Mouse (Mus musculus): ENCODE results near the gene Vax1. TPM values are rescaled to one million over a fixed set of nuclear protein-coding genes. Genes with fewer than 3 reads are reported as not detected.
A peak's percentile ranks its signal among the peaks of the same experiment; 100 is the strongest.

Vax1 gene
- polyA plus RNA-seq, 1 experiment from 2014 or later = 0.90 TPM

DNA sequence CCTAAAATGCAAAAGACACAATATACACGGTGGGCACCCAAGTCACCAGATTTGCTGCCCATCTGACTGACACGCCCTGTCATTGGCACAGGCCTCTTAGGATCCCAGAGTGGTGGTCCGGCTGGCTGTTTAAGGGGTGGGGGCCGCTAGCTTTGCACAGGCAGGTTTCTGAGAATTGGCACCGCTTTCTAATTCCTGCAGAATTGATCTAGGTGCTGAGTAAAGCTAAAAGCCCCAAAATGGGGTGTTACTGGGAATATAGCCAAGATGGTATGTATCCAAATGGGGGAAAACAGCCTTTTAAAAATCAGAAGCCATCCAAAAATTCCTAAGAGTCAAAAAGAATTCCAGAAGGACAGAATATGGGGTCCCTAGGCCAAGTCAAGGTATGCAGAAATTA lies 2.0 kb downstream of the Vax1 start:
- peak overlapping the region; percentile 77 for H3K4me2 ChIP-seq
- peaks cover 60% of the 10 kb centered on the region for H3K4me1 ChIP-seq
- WGBS = 17% methylated on average over 5 of the region's 5 CpGs
- peak overlapping the region; percentile 57 for H3K4me3 ChIP-seq
- H3K27me3 ChIP-seq = peaks cover 86% of the 10 kb centered on the region
- H3K36me3 ChIP-seq (ENCODE audit: poor library complexity, severe bottlenecking) = no peaks in the 10 kb centered on the region
- peak overlapping the region; percentile 87 for H3K27ac ChIP-seq
- no peak for ATAC-seq
- no peaks in the 10 kb centered on the region for H3K9me3 ChIP-seq (replicated peaks)
- peak overlapping the region; percentile 89 for H3K9ac ChIP-seq

DNA sequence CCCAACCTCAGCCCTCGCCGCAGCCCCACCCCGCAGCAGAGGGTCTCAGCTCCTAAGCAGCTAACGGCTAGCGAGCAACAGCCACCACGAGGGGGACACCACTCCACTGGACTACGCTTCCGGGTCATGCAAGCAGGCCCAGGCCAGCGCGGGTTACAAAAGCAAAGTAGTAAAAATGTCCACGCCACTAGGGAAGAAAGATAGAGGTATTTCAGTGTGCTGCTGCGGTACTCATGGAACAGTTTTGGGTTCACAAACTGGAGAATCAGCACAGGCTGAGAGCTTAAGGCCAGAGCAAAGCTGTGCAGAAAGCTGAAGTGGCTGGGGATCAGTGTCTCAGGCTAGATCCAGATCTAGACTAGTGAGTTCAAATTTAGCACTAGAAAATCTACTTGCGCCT lies 3.0 kb downstream of the Vax1 start:
- Histone ChIP-seq H3K27ac (peak overlapping the region; percentile 87), H3K36me3 (ENCODE audit: poor library complexity, severe bottlenecking) (no peaks in the 10 kb centered on the region), H3K9me3 (replicated peaks) (no peaks in the 10 kb centered on the region), H3K4me1 (peaks cover 63% of the 10 kb centered on the region), H3K4me3 (peak overlapping the region; percentile 57), H3K27me3 (peaks cover 87% of the 10 kb centered on the region), H3K4me2 (peak overlapping the region; percentile 77), H3K9ac (peak overlapping the region; percentile 89)
- ATAC-seq = no peak
- under 1% methylated on average over 13 of the region's 13 CpGs for WGBS

DNA sequence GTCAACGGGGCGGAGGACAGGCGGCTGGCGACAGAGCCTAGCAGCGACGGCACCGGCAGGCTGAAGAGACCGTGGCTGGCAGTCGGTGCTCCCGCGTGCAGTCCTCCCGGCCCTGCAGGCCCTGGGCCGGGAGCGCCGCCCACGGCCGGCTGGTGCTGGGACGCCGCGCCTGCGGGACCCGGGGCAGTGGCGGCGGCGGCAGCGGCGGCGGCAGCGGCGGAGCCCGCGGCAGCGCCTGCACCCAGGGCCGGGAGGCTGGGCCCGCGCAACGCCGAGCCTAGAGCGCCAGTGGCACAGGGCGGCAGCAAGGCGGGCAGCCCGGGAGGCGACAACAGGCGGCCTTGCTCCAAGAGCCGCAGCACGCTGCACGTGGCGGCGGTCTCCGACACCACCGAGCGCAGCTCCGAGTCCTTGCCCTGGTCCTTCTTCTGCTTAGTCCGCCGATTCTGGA lies 3.5 kb downstream of the Vax1 start:
- Histone ChIP-seq H3K27me3 (peaks cover 91% of the 10 kb centered on the region), H3K4me2 (peak overlapping the region; percentile 77), H3K36me3 (ENCODE audit: poor library complexity, severe bottlenecking) (no peaks in the 10 kb centered on the region), H3K4me3 (peak overlapping the region; percentile 57), H3K9ac (peak overlapping the region; percentile 89), H3K27ac (peak overlapping the region; percentile 87), H3K4me1 (peaks cover 58% of the 10 kb centered on the region), H3K9me3 (replicated peaks) (no peaks in the 10 kb centered on the region)
- ATAC-seq = peak; percentile 27
- WGBS = under 1% methylated on average over 53 of the region's 55 CpGs

DNA sequence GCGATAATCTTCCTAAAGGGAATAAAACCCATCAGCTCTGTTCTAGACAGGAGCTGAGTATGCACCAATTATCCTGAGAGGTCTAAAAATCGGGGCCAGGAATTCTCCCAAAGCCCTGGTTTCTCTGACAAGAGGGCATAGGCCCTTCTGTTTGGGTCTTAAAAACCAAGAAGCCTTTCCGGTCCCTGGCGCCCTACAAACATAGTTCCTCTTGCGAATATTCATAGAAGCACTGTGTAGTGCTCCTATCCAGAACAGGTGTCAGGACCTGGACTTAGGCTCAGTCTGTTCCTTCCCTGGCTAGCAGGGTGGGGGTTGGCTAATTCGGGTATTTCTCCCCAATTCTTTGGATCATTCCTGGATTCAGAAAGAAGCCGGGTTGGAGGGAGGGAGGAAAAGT lies 4.3 kb downstream of the Vax1 start:
- Histone ChIP-seq H3K4me2 (peak overlapping the region; percentile 77), H3K4me3 (peak overlapping the region; percentile 57), H3K9me3 (replicated peaks) (no peaks in the 10 kb centered on the region), H3K27ac (0 out of 2 replicates have a peak overlapping the region, but pooled peaks have one; percentile 87), H3K27me3 (peaks cover 93% of the 10 kb centered on the region), H3K4me1 (peaks cover 51% of the 10 kb centered on the region), H3K9ac (peak overlapping the region; percentile 89), H3K36me3 (ENCODE audit: poor library complexity, severe bottlenecking) (no peaks in the 10 kb centered on the region)
- no peak for ATAC-seq
- 8% methylated on average over 7 of the region's 7 CpGs for WGBS

DNA sequence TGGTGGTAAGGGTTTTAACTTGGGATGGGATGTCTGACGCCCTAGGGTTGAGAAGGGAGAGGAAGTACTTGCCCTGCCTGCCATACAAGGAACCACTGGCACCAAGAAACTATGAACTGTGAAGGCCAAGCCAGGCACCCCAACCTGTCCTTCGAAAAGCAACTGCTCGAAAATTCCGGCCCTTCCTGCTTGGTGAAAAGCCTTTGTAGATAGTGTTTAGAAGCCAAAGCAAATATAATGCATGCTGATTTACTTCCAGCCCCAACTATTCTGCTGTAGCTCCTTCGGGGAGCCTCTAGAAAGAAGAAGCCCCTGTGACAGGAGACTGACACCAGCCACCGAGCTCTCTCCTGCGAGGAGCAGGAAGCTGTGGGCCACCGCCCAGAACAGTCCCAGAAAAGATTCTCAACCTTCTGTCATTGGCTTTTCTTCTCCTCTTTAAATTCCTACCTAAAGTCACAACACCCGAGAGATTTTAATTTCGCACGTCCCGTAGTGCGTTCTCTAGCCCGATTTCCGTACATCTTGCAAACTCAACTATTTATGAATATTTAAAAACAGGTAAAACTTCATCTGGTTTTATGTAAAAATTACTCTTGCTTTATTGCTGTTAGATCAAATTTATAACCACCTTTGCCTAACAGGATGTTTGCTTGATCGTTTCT lies 4.8 kb downstream of the Vax1 start:
- Histone ChIP-seq H3K4me3 (peak overlapping the region; percentile 57), H3K27ac (no peak overlapping the region), H3K9me3 (replicated peaks) (no peaks in the 10 kb centered on the region), H3K4me2 (peak overlapping the region; percentile 77), H3K4me1 (peaks cover 46% of the 10 kb centered on the region), H3K27me3 (peaks cover 94% of the 10 kb centered on the region), H3K9ac (peak overlapping the region; percentile 89), H3K36me3 (ENCODE audit: poor library complexity, severe bottlenecking) (no peaks in the 10 kb centered on the region)
- 16% methylated on average over 16 of the region's 16 CpGs for WGBS
- no peak for ATAC-seq

DNA sequence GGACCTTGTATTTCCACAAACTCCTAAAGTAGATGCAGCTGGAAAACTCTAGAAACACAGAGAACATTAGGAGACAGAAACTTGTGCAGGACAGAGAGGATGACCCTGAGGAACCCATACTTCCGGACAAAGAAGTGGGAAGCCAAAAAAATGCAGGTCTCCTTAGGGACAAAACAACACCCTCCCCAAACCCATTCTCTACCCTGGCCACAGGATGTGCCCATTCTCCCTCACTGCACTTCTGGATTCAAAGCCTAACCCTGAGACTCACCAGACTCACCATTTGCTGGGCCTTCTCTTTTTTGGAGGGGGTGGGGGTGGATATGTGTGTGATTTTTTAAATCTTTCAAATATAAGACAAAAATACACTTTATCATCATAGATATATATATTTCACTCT lies 5.7 kb downstream of the Vax1 start:
- peaks cover 38% of the 10 kb centered on the region for H3K4me1 ChIP-seq
- peaks cover 92% of the 10 kb centered on the region for H3K27me3 ChIP-seq
- H3K4me3 ChIP-seq = no peak overlapping the region
- H3K9ac ChIP-seq = no peak overlapping the region
- 19% methylated on average over 1 of the region's 1 CpGs for WGBS
- 0 out of 2 replicates have a peak overlapping the region, but pooled peaks have one; percentile 44 for H3K27ac ChIP-seq
- H3K9me3 ChIP-seq (replicated peaks) = no peaks in the 10 kb centered on the region
- H3K36me3 ChIP-seq (ENCODE audit: poor library complexity, severe bottlenecking) = no peaks in the 10 kb centered on the region
- ATAC-seq = no peak
- 0 out of 2 replicates have a peak overlapping the region, but pooled peaks have one; percentile 3 for H3K4me2 ChIP-seq

DNA sequence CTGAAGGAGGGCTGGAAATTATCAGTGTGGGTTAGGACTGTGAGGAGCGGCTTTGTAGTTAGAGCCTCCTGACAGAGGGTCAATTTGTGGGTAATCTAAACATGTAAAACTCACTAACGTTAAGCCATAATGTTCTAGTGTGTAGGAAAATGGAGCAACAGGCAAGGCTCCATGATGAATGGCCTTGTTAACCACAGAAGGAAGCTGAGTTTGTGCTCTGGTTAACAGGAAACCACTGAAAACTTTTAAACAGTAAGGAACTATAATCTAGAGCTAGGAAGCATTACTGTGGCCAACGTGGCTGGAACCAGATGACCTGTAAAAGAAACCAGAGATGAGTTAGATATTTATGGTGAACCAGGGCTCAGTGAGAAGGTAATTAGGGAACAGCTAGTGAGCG lies 13.2 kb downstream of the Vax1 start:
- H3K9me3 ChIP-seq (replicated peaks) = no peaks in the 10 kb centered on the region
- H3K27me3 ChIP-seq = peaks cover 66% of the 10 kb centered on the region
- H3K9ac ChIP-seq = no peak overlapping the region
- ATAC-seq = no peak
- no peaks in the 10 kb centered on the region for H3K36me3 ChIP-seq (ENCODE audit: poor library complexity, severe bottlenecking)
- no peak overlapping the region for H3K4me3 ChIP-seq
- no peak overlapping the region for H3K27ac ChIP-seq
- H3K4me1 ChIP-seq = no peaks in the 10 kb centered on the region
- WGBS = 84% methylated on average over 4 of the region's 4 CpGs
- no peak overlapping the region for H3K4me2 ChIP-seq

DNA sequence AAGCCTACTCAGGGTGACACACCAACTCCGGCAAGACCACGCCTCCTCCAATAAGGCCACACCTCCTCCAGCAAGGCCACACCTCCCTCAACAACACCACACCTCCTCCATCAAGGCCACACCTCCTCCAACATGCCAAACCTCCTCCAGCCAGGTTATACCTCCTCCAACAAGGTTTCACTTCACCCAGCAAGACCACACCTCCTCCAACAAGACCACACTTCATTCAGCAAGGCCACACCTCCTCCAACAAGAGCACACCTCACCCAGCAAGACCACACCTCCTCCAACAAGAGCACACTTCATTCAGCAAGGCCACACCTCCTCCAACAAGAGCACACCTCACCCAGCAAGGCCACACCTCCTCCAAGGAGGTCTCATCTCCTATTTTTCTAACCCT lies 15.7 kb downstream of the Vax1 start:
- ATAC-seq = no peak
- Histone ChIP-seq H3K4me2 (no peak overlapping the region), H3K27ac (no peak overlapping the region), H3K4me3 (no peak overlapping the region), H3K36me3 (ENCODE audit: poor library complexity, severe bottlenecking) (no peaks in the 10 kb centered on the region), H3K27me3 (peaks cover 51% of the 10 kb centered on the region), H3K9me3 (replicated peaks) (no peaks in the 10 kb centered on the region), H3K9ac (no peak overlapping the region), H3K4me1 (no peaks in the 10 kb centered on the region)
- 74% methylated on average over 2 of the region's 2 CpGs for WGBS

DNA sequence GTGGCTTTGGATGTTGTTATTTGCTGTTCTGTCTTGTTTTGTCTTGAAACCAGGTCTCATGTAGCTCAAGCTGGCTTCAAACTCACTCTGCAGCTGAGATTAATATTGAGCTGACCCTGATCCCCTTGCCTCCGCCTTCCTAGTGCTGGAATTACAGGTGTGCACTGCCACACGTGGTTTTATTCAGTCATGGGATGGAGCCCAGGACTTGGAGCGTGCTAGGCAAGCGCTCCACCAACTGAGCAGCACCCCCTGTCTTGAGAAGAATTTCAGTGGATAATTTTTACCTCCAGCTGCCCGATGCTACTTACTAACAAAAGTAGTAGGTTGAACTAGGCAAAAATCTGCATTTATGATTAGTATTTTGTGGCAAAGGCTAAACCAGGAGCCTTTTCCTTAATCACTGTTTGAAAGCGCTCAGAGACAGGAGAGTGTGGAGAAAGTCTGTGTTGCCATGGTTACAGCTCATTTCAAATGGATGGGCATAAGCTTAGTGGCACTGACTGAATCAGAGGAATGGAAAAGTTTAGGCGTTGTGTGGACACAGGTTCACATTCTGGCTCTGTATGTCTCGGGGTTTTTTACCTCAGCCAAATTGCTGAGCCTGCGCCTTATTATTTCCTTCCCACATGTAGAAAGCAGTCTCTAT lies 24.2 kb downstream of the Vax1 start:
- H3K4me1 ChIP-seq = peaks cover 9% of the 10 kb centered on the region
- H3K27ac ChIP-seq = no peak overlapping the region
- peaks cover 51% of the 10 kb centered on the region for H3K27me3 ChIP-seq
- H3K9ac ChIP-seq = no peak overlapping the region
- no peaks in the 10 kb centered on the region for H3K9me3 ChIP-seq (replicated peaks)
- ATAC-seq = peak; percentile 80; the same call in 1 of the 2 replicates
- no peak overlapping the region for H3K4me2 ChIP-seq
- WGBS = 39% methylated on average over 9 of the region's 9 CpGs
- H3K4me3 ChIP-seq = no peak overlapping the region
- H3K36me3 ChIP-seq (ENCODE audit: poor library complexity, severe bottlenecking) = no peaks in the 10 kb centered on the region

DNA sequence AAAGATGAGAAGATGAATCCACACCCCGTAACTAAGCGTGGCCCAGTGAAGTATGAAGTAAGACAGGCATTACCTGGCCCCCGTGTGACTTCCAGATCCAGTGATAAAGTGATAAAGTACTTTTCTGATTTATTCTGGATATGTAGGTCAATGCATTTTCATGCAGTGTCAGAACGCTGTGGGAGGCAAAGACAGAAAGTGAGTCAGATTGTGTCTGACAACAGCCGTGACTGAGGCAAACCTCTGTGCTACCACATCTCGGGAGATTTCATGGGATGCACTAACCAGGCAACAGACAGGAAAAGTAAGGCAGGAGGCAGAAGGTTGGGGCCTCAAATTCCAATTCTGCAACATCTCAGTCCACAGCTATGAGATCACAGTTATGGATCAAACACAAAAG lies 24.8 kb downstream of the Vax1 start:
- ATAC-seq = no peak
- Histone ChIP-seq H3K4me1 (peaks cover 9% of the 10 kb centered on the region), H3K36me3 (ENCODE audit: poor library complexity, severe bottlenecking) (no peaks in the 10 kb centered on the region), H3K9ac (no peak overlapping the region), H3K4me3 (no peak overlapping the region), H3K4me2 (no peak overlapping the region), H3K27ac (no peak overlapping the region), H3K27me3 (peaks cover 57% of the 10 kb centered on the region), H3K9me3 (replicated peaks) (no peaks in the 10 kb centered on the region)
- whole genome bisulfite sequencing = 77% methylated on average over 6 of the region's 6 CpGs

DNA sequence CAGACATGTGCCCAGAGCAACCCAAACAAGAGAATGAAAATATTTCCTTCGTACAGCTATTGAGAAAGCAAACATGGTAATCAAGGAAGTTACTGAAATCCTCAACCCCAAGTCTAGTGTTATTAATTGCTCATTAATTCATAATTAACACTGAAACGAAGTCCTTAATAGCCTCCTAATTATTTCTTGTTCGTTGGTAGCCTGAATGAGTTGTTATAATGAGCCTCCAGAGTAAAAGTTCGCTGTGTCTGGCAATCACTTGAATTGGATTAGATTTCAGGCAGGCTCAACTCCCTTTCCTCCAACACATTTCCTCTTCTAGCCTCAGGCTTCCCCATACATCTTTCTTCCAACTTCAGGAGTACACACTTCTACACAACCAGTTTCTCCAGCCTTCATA lies 27.6 kb downstream of the Vax1 start:
- H3K9me3 ChIP-seq (replicated peaks) = no peaks in the 10 kb centered on the region
- no peak overlapping the region for H3K9ac ChIP-seq
- no peaks in the 10 kb centered on the region for H3K36me3 ChIP-seq (ENCODE audit: poor library complexity, severe bottlenecking)
- H3K27me3 ChIP-seq = peaks cover 67% of the 10 kb centered on the region
- no peak overlapping the region for H3K4me2 ChIP-seq
- no peak for ATAC-seq
- H3K27ac ChIP-seq = no peak overlapping the region
- WGBS = 19% methylated on average over 4 of the region's 4 CpGs
- no peak overlapping the region for H3K4me3 ChIP-seq
- peaks cover 9% of the 10 kb centered on the region for H3K4me1 ChIP-seq

DNA sequence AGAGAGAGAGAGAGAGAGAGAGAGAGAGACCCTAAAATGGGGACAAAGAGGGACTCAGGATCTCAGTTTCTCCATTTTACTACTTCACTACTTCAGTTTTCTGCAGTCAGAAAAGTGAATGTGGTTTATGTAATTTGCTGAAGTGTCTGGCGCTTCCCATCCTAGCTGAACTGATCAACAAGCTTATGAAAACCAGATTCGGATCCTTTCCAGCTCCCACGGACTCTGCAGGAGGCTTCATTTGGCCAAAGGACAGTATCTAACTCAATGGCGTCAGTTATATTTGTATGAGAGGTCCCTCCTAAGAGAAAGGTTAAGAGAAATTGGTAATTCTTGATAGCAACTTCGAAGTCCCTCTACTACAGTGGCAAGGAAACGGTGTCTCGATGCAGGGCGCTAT lies 34.5 kb downstream of the Vax1 start:
- Histone ChIP-seq H3K27me3 (peaks cover 46% of the 10 kb centered on the region), H3K9me3 (replicated peaks) (no peaks in the 10 kb centered on the region), H3K4me2 (peak overlapping the region; percentile 2; the same call in 1 of the 2 replicates), H3K4me3 (no peak overlapping the region), H3K27ac (0 out of 2 replicates have a peak overlapping the region, but pooled peaks have one; percentile 0), H3K4me1 (peaks cover 43% of the 10 kb centered on the region), H3K36me3 (ENCODE audit: poor library complexity, severe bottlenecking) (no peaks in the 10 kb centered on the region), H3K9ac (no peak overlapping the region)
- ATAC-seq = no peak
- 24% methylated on average over 8 of the region's 8 CpGs for WGBS

Data from forebrain, embryonic 13.5 days (tissue).